Mouse (Mus musculus) ovary, adult 18-20 months (tissue): ENCODE data around the gene Slc38a1.

Experiments
- DNase-seq: peaks from one replicate; pipeline ENCODE4 v3.0.0; 2022; ENCODE audit warnings: low spot score, mixed read lengths

Gene Slc38a1

GRCm38 (mm10) chr15:96642436-96643405, at the start of gene Slc38a1:
Slc38a1 (minus strand) TSS chr15:96642913.
- peak; percentile 13 for DNase-seq

GRCm38 (mm10) chr15:96692401-96692800, 49.7 kb upstream of the Slc38a1 start:
- no peak for DNase-seq

GRCm38 (mm10) chr15:96691381-96691780, 48.7 kb upstream of the Slc38a1 start:
- DNase-seq: no peak

- no peak for DNase-seq
Observed at GRCm38 (mm10) chr15:96690829-96691228, 48.1 kb upstream of the Slc38a1 start.

- no peak for DNase-seq
Observed at GRCm38 (mm10) chr15:96689919-96690318, 47.2 kb upstream of the Slc38a1 start.

- DNase-seq: no peak
Observed at GRCm38 (mm10) chr15:96688784-96689318, 46.1 kb upstream of the Slc38a1 start.

- DNase-seq: no peak
Observed at GRCm38 (mm10) chr15:96688036-96688435, 45.3 kb upstream of the Slc38a1 start.

- no peak for DNase-seq
Observed at GRCm38 (mm10) chr15:96687366-96687765, 44.7 kb upstream of the Slc38a1 start.

- no peak for DNase-seq
Observed at GRCm38 (mm10) chr15:96686201-96687159, 43.8 kb upstream of the Slc38a1 start.

- DNase-seq: no peak
Observed at GRCm38 (mm10) chr15:96685273-96685672, 42.6 kb upstream of the Slc38a1 start.

GRCm38 (mm10) chr15:96684132-96684830, 41.6 kb upstream of the Slc38a1 start:
- DNase-seq: no peak

GRCm38 (mm10) chr15:96678871-96679773, 36.4 kb upstream of the Slc38a1 start:
- DNase-seq: no peak

GRCm38 (mm10) chr15:96676518-96676917, 33.8 kb upstream of the Slc38a1 start:
- peak; percentile 51 for DNase-seq

- peak; percentile 59 for DNase-seq
Observed at GRCm38 (mm10) chr15:96675744-96676143, 33.0 kb upstream of the Slc38a1 start.

GRCm38 (mm10) chr15:96675055-96675454, 32.3 kb upstream of the Slc38a1 start:
- DNase-seq: no peak

GRCm38 (mm10) chr15:96674089-96674488, 31.4 kb upstream of the Slc38a1 start:
- DNase-seq: no peak

- DNase-seq: no peak
Observed at GRCm38 (mm10) chr15:96669721-96670120, 27.0 kb upstream of the Slc38a1 start.

- no peak for DNase-seq
Observed at GRCm38 (mm10) chr15:96666663-96667062, 23.9 kb upstream of the Slc38a1 start.

GRCm38 (mm10) chr15:96665889-96666288, 23.2 kb upstream of the Slc38a1 start:
- no peak for DNase-seq

GRCm38 (mm10) chr15:96660590-96661141, 18.0 kb upstream of the Slc38a1 start:
- DNase-seq: no peak
